Mouse (Mus musculus): ENCODE results near the gene Prkg2. TPM values are rescaled to one million over a fixed set of nuclear protein-coding genes. Genes with fewer than 3 reads are reported as not detected.

Prkg2 gene
- polyA plus RNA-seq, 1 experiment from 2014 or later: 0.05 TPM

DNA sequence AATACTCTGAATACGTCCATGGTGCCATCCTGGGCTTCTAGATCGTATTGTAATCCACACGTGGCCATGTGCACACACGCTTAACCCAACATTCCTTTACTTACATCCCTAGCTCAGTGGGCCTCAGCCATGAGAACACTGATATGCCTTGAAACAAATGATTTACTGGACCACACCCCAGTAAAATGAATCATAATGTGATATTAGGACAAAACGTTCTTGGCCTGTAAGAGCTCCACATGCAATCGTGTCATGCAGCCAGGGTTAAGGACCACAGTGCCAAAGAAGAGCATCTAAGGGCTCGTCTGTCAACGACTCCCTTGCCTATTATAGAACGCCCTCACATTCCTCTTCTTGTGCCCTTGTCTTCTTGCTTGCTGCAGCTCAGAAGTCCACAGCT, 70.5 kb downstream of the Prkg2 start:
- H3K4me3 ChIP-seq (ENCODE audit: low read depth, low read length): no peak overlapping the region

DNA sequence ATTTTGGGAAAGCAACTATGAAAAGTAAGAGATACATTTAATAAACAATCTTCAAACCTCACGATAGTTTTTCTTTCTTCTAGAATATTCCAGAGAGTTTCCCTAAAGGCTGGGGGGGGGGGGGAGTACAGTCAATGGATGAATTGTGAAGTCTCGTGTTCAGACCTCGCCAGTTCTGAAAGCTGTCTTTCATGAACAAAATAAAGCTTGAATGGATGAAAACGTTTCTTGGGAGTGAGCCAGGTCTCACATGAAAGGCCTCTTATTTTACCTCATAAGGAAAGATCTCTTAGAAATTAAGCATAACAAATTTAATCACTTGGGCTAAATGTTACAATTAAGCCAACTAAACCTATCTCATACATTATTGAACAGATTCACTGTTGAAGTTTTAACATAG, 72.0 kb downstream of the Prkg2 start:
- no peaks in the 10 kb centered on the region for H3K36me3 ChIP-seq (replicated peaks; ENCODE audit: insufficient read depth, low read length)

More for the DNA sequence above, 70.5 kb downstream of the Prkg2 start:
- H3K27ac ChIP-seq (ENCODE audit: low read depth): no peak overlapping the region
- no peak overlapping the region for H3K4me2 ChIP-seq (ENCODE audit: low read depth, low read length)
- no peaks in the 10 kb centered on the region for H3K4me1 ChIP-seq (ENCODE audit: insufficient read depth)
- DNase-seq (no peak), ATAC-seq (no peak)
- no peak for TF ChIP-seq EP300 (IDR thresholded peaks at IDR 0.05; ENCODE audit: low read depth)
- no peak for TF ChIP-seq CTCF (IDR thresholded peaks at IDR 0.05; ENCODE audit: low read depth)
- no peak overlapping the region for H3K9ac ChIP-seq (replicated peaks)
- 70% methylated on average over 9 of the region's 9 CpGs for WGBS (ENCODE audit: insufficient replicate concordance)
- no peaks in the 10 kb centered on the region for H3K27me3 ChIP-seq (ENCODE audit: insufficient read depth, low read length)
- H3K36me3 ChIP-seq (replicated peaks; ENCODE audit: insufficient read depth, low read length): no peaks in the 10 kb centered on the region
- H3K9me3 ChIP-seq (ENCODE audit: low read length): no peaks in the 10 kb centered on the region

DNA sequence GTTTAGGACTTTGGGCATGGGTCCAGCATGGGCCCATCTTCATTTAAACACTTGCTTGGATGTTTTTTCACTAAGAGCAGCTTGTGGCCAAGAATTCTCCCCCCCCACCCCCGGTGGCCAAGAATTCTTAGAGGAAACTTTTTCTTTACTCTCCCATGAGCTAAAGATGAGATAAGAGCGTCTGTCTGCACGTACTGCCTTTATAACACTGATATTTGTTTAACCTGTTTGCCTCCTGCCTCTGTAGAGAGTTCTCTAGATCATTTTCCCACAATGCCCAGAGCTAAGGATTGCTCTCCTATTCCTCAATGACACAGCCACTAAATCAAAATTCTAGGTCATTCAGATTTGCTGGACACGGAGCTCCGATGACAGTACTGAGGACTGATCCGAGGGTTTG, 72.8 kb downstream of the Prkg2 start:
- H3K4me1 ChIP-seq (ENCODE audit: insufficient read depth): no peaks in the 10 kb centered on the region
- H3K4me2 ChIP-seq (ENCODE audit: low read depth, low read length): no peak overlapping the region
- ATAC-seq: no peak
- H3K4me3 ChIP-seq (ENCODE audit: low read depth, low read length): no peak overlapping the region
- TF ChIP-seq EP300 (IDR thresholded peaks at IDR 0.05; ENCODE audit: low read depth) (no peak), CTCF (IDR thresholded peaks at IDR 0.05; ENCODE audit: low read depth) (no peak)
- H3K9me3 ChIP-seq (ENCODE audit: low read length): no peaks in the 10 kb centered on the region
- DNase-seq: no peak
- no peaks in the 10 kb centered on the region for H3K36me3 ChIP-seq (replicated peaks; ENCODE audit: insufficient read depth, low read length)
- H3K9ac ChIP-seq (replicated peaks): no peak overlapping the region
- 50% methylated on average over 6 of the region's 6 CpGs for WGBS (ENCODE audit: insufficient replicate concordance)
- H3K27ac ChIP-seq (ENCODE audit: low read depth): no peak overlapping the region
- no peaks in the 10 kb centered on the region for H3K27me3 ChIP-seq (ENCODE audit: insufficient read depth, low read length)

More for the DNA sequence above, 72.0 kb downstream of the Prkg2 start:
- no peaks in the 10 kb centered on the region for H3K4me1 ChIP-seq (ENCODE audit: insufficient read depth)
- no peak overlapping the region for H3K4me3 ChIP-seq (ENCODE audit: low read depth, low read length)
- H3K4me2 ChIP-seq (ENCODE audit: low read depth, low read length): no peak overlapping the region
- TF ChIP-seq CTCF (IDR thresholded peaks at IDR 0.05; ENCODE audit: low read depth) (no peak), EP300 (IDR thresholded peaks at IDR 0.05; ENCODE audit: low read depth) (no peak)
- H3K27ac ChIP-seq (ENCODE audit: low read depth): no peak overlapping the region
- no peak overlapping the region for H3K9ac ChIP-seq (replicated peaks)
- H3K9me3 ChIP-seq (ENCODE audit: low read length): no peaks in the 10 kb centered on the region
- DNase-seq (no peak), ATAC-seq (no peak)
- WGBS (ENCODE audit: insufficient replicate concordance): 64% methylated on average over 4 of the region's 4 CpGs
- no peaks in the 10 kb centered on the region for H3K27me3 ChIP-seq (ENCODE audit: insufficient read depth, low read length)

DNA sequence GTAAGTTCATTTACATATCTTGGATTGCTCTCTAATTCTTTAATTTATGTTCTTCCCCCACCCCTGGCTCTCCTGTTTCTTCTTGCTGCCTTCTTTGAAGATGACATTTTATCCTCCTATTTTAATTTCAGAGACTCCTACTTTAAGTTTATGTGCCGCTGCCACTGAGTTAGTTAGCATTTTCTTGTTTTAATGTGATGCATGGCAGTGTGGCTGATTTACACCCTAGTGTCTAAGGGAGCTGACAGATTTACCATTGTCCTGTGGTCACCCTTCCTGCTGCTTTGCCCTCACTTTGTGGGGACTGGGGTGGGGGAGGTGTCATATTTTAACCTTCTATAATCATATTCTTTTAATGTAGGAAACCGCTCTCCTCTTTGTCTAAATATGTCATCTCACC, 74.7 kb downstream of the Prkg2 start:
- H3K4me2 ChIP-seq (ENCODE audit: low read depth, low read length): no peak overlapping the region

DNA sequence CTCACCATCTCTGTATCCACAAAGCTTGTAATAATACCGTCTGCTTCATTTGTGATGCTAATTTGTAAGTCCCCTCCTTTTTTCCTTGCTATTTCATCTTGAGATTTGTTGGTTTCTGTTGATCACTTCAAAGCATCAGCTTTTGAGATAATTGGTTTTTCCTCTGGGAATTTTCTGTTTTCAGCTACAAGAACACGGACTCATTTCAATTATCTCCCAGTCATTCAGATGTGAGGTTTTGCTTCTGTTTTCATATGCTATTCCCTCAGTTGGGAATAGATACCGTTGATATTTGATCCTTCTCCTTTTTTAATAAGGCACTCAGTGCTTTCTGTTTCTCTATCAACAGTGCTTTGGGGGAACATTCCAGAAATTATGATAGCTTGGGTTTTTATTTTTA, 81.6 kb downstream of the Prkg2 start:
- Histone ChIP-seq H3K9me3 (ENCODE audit: low read length) (no peaks in the 10 kb centered on the region), H3K4me1 (ENCODE audit: insufficient read depth) (no peaks in the 10 kb centered on the region), H3K27me3 (ENCODE audit: insufficient read depth, low read length) (no peaks in the 10 kb centered on the region), H3K4me3 (ENCODE audit: low read depth, low read length) (no peak overlapping the region), H3K36me3 (replicated peaks; ENCODE audit: insufficient read depth, low read length) (no peaks in the 10 kb centered on the region), H3K27ac (ENCODE audit: low read depth) (no peak overlapping the region), H3K9ac (replicated peaks) (no peak overlapping the region), H3K4me2 (ENCODE audit: low read depth, low read length) (no peak overlapping the region)
- 78% methylated on average over 3 of the region's 3 CpGs for WGBS (ENCODE audit: insufficient replicate concordance)
- no peak for DNase-seq
- TF ChIP-seq CTCF (IDR thresholded peaks at IDR 0.05; ENCODE audit: low read depth): no peak
- TF ChIP-seq EP300 (IDR thresholded peaks at IDR 0.05; ENCODE audit: low read depth): no peak
- ATAC-seq: no peak

More for the DNA sequence above, 74.7 kb downstream of the Prkg2 start:
- no peaks in the 10 kb centered on the region for H3K36me3 ChIP-seq (replicated peaks; ENCODE audit: insufficient read depth, low read length)
- DNase-seq: no peak
- no peak overlapping the region for H3K9ac ChIP-seq (replicated peaks)
- no peak for ATAC-seq
- TF ChIP-seq CTCF (IDR thresholded peaks at IDR 0.05; ENCODE audit: low read depth) (no peak), EP300 (IDR thresholded peaks at IDR 0.05; ENCODE audit: low read depth) (no peak)
- 52% methylated on average over 2 of the region's 2 CpGs for WGBS (ENCODE audit: insufficient replicate concordance)
- no peak overlapping the region for H3K27ac ChIP-seq (ENCODE audit: low read depth)
- no peak overlapping the region for H3K4me3 ChIP-seq (ENCODE audit: low read depth, low read length)
- H3K4me1 ChIP-seq (ENCODE audit: insufficient read depth): no peaks in the 10 kb centered on the region
- H3K27me3 ChIP-seq (ENCODE audit: insufficient read depth, low read length): no peaks in the 10 kb centered on the region
- no peaks in the 10 kb centered on the region for H3K9me3 ChIP-seq (ENCODE audit: low read length)

DNA sequence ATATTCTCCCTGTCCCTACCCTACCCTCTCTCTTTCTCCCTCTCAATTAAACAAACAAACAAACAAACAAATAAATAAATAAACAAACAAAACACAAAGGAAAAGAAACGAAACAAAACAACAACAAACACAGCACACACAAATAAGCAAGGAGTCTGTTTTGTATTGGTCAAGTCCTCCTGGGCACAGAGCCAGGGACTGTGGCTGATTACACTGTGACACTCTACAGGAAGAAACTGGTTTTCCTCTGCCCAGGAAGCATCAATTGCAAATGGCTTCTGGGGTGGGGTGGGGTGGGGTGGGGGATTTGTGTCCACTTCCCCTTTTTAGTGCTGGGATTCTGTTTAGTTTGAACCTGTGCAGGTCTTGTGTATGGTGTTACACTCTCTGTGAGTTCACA, 83.8 kb downstream of the Prkg2 start:
- TF ChIP-seq CTCF (IDR thresholded peaks at IDR 0.05; ENCODE audit: low read depth): no peak
- TF ChIP-seq EP300 (IDR thresholded peaks at IDR 0.05; ENCODE audit: low read depth): no peak
- no peaks in the 10 kb centered on the region for H3K27me3 ChIP-seq (ENCODE audit: insufficient read depth, low read length)
- H3K4me2 ChIP-seq (ENCODE audit: low read depth, low read length): no peak overlapping the region
- H3K4me3 ChIP-seq (ENCODE audit: low read depth, low read length): no peak overlapping the region
- no peaks in the 10 kb centered on the region for H3K36me3 ChIP-seq (replicated peaks; ENCODE audit: insufficient read depth, low read length)
- H3K9ac ChIP-seq (replicated peaks): no peak overlapping the region
- no peak overlapping the region for H3K27ac ChIP-seq (ENCODE audit: low read depth)
- 33% methylated on average over 1 of the region's 1 CpGs for WGBS (ENCODE audit: insufficient replicate concordance)
- H3K4me1 ChIP-seq (ENCODE audit: insufficient read depth): no peaks in the 10 kb centered on the region
- DNase-seq: no peak
- no peaks in the 10 kb centered on the region for H3K9me3 ChIP-seq (ENCODE audit: low read length)
- no peak for ATAC-seq

DNA sequence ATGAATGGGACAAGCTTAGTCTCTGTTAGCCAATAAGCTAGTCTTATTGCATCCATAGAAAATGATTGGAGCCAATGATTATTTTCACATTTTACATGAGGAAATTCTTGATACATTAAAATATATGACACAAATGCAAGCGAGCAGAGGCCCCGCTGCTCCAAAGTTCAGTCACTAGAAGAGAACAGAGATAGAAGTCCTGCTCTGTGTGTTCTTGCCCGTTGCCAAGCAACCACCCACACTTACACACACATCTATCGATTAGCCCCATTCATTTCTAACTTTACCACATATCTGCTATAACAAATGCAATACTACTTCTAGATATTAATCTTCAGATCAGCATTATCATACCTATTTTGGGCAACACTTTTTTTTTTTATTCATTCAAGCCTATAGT, 85.6 kb downstream of the Prkg2 start:
- WGBS (ENCODE audit: insufficient replicate concordance): 62% methylated on average over 4 of the region's 4 CpGs
- TF ChIP-seq EP300 (IDR thresholded peaks at IDR 0.05; ENCODE audit: low read depth) (no peak), CTCF (IDR thresholded peaks at IDR 0.05; ENCODE audit: low read depth) (no peak)
- Histone ChIP-seq H3K9ac (replicated peaks) (no peak overlapping the region), H3K36me3 (replicated peaks; ENCODE audit: insufficient read depth, low read length) (no peaks in the 10 kb centered on the region), H3K4me3 (ENCODE audit: low read depth, low read length) (no peak overlapping the region), H3K4me2 (ENCODE audit: low read depth, low read length) (no peak overlapping the region), H3K27me3 (ENCODE audit: insufficient read depth, low read length) (no peaks in the 10 kb centered on the region), H3K4me1 (ENCODE audit: insufficient read depth) (no peaks in the 10 kb centered on the region), H3K27ac (ENCODE audit: low read depth) (no peak overlapping the region), H3K9me3 (ENCODE audit: low read length) (no peaks in the 10 kb centered on the region)
- DNase-seq: no peak
- no peak for ATAC-seq
